Mouse (Mus musculus): Measurements from ENCODE around the gene Camk1d.
A peak's percentile ranks its signal among the peaks of the same experiment; 100 is the strongest.

The Camk1d gene

GRCm38 (mm10) chr2:5714211-5715053 is at the start of gene Camk1d:
Gene Camk1d (minus strand): TSS chr2:5714515.
- peak; percentile 83 for DNase-seq (ENCODE audit: low spot score)

- DNase-seq (ENCODE audit: low spot score), result no peak
Observed at GRCm38 (mm10) chr2:5762031-5762430, 47.7 kb upstream of the Camk1d start.

GRCm38 (mm10) chr2:5760479-5761008 is 46.2 kb upstream of the Camk1d start:
- DNase-seq (ENCODE audit: low spot score), result no peak

GRCm38 (mm10) chr2:5758569-5758968 is 44.3 kb upstream of the Camk1d start:
- DNase-seq (ENCODE audit: low spot score), result no peak

GRCm38 (mm10) chr2:5750872-5751271 is 36.6 kb upstream of the Camk1d start:
- no peak for DNase-seq (ENCODE audit: low spot score)

- DNase-seq (ENCODE audit: low spot score), result no peak
Observed at GRCm38 (mm10) chr2:5749210-5749609, 34.9 kb upstream of the Camk1d start.

- DNase-seq (ENCODE audit: low spot score), result no peak
Observed at GRCm38 (mm10) chr2:5747545-5748043, 33.3 kb upstream of the Camk1d start.

- DNase-seq (ENCODE audit: low spot score), result no peak
Observed at GRCm38 (mm10) chr2:5746529-5746928, 32.2 kb upstream of the Camk1d start.

GRCm38 (mm10) chr2:5743886-5744285 is 29.6 kb upstream of the Camk1d start:
- DNase-seq (ENCODE audit: low spot score), result no peak

GRCm38 (mm10) chr2:5740913-5741312 is 26.6 kb upstream of the Camk1d start:
- DNase-seq (ENCODE audit: low spot score), result no peak

- DNase-seq (ENCODE audit: low spot score), result no peak
Observed at GRCm38 (mm10) chr2:5735881-5736280, 21.6 kb upstream of the Camk1d start.

GRCm38 (mm10) chr2:5733300-5734085 is 19.2 kb upstream of the Camk1d start:
- no peak for DNase-seq (ENCODE audit: low spot score)

GRCm38 (mm10) chr2:5732047-5732446 is 17.7 kb upstream of the Camk1d start:
- no peak for DNase-seq (ENCODE audit: low spot score)

- DNase-seq (ENCODE audit: low spot score), result no peak
Observed at GRCm38 (mm10) chr2:5730364-5730792, 16.1 kb upstream of the Camk1d start.

GRCm38 (mm10) chr2:5729931-5730330 is 15.6 kb upstream of the Camk1d start:
- no peak for DNase-seq (ENCODE audit: low spot score)

GRCm38 (mm10) chr2:5725028-5725701 is 10.8 kb upstream of the Camk1d start:
- peak; percentile 30 for DNase-seq (ENCODE audit: low spot score)

- no peak for DNase-seq (ENCODE audit: low spot score)
Observed at GRCm38 (mm10) chr2:5717675-5718074, 3.4 kb upstream of the Camk1d start.

- no peak for DNase-seq (ENCODE audit: low spot score)
Observed at GRCm38 (mm10) chr2:5715544-5715943, 1.2 kb upstream of the Camk1d start.

- no peak for DNase-seq (ENCODE audit: low spot score)
Observed at GRCm38 (mm10) chr2:5715054-5715410, 717 bp upstream of the Camk1d start.

- peak; percentile 48 for DNase-seq (ENCODE audit: low spot score)
Observed at GRCm38 (mm10) chr2:5713325-5714210, 747 bp downstream of the Camk1d start.

- DNase-seq (ENCODE audit: low spot score), result no peak
Observed at GRCm38 (mm10) chr2:5712255-5712654, 2.1 kb downstream of the Camk1d start.

All from embryo, embryonic 10.5 days (tissue).